Mouse (Mus musculus) liver, embryonic 14.5 days (tissue): ENCODE results near the gene Olfr1500.
"Not testable (repeated sequence)": the region's sequence is repeated elsewhere in the genome, so short reads cannot be mapped to it uniquely, and the experiment has no call there.

Experiments used
- CTCF ChIP-seq: IDR thresholded peaks from 2 replicates; pipeline ENCODE4 v1.5.1; 2016; ENCODE audit warnings: antibody characterized with exemption, low read depth, control low read depth
- EP300 ChIP-seq: IDR thresholded peaks from 2 replicates; pipeline ENCODE4 v1.6.1; 2016; ENCODE audit warnings: antibody characterized with exemption, low read depth

- not testable (repeated sequence) for TF ChIP-seq EP300, CTCF
Observed at GRCm38 (mm10) chr19:13850592-13850991, 20.3 kb upstream of the Olfr1500 start, which contains the start of gene Olfr1501.
